Mouse (Mus musculus) midbrain, embryonic 15.5 days (tissue): ENCODE results near the gene Acad12. TPM values are rescaled to one million over a fixed set of nuclear protein-coding genes. Genes with fewer than 3 reads are reported as not detected.

Source experiments
- ATAC-seq: fragments of 200-750 bp; cut with Nextera tagmentation; replicated peaks from 2 replicates; pipeline ENCODE4 v1.8.0; 2017; ENCODE audit warnings: moderate TSS enrichment
- H3K27ac ChIP-seq: fragments of 300-500 bp; sonication (generic); 2 replicates; pipeline ENCODE4 v1.5.1; 2015; ENCODE audit warnings: mild to moderate bottlenecking, inconsistent platforms
- H3K27me3 ChIP-seq: fragments of 300-500 bp; sonication (generic); replicated peaks from 2 replicates; pipeline ENCODE4 v1.6.1; 2015; ENCODE audit warnings: inconsistent platforms
- H3K36me3 ChIP-seq: fragments of 300-500 bp; sonication (generic); replicated peaks from 2 replicates; pipeline ENCODE4 v1.6.1; 2015; ENCODE audit warnings: inconsistent platforms
- H3K4me1 ChIP-seq: fragments of 300-500 bp; sonication (generic); 2 replicates; pipeline ENCODE4 v1.6.1; 2015; ENCODE audit warnings: inconsistent platforms
- H3K4me2 ChIP-seq: fragments of 300-500 bp; sonication (generic); 2 replicates; pipeline ENCODE4 v1.6.1; 2015; ENCODE audit warnings: inconsistent platforms, mild to moderate bottlenecking, moderate library complexity
- H3K4me3 ChIP-seq: fragments of 300-500 bp; sonication (generic); 2 replicates; pipeline ENCODE4 v1.5.1; 2015; ENCODE audit warnings: mild to moderate bottlenecking, inconsistent platforms
- H3K9ac ChIP-seq: fragments of 300-500 bp; sonication (generic); 2 replicates; pipeline ENCODE4 v1.6.1; 2015; ENCODE audit warnings: mild to moderate bottlenecking, inconsistent platforms
- H3K9me3 ChIP-seq: fragments of 300-500 bp; sonication (generic); 2 replicates; pipeline ENCODE4 v1.6.1; 2016; ENCODE audit warnings: inconsistent platforms
- WGBS: fragments of 180-500 bp; shearing (Covaris S2); methylation state at CpG from one replicate; pipeline ENCODE4 v1.1.7; 2015; ENCODE audit warnings: mixed read lengths; 5-methylcytosine and 5-hydroxymethylcytosine counted together
- polyA plus RNA-seq: library from polyadenylated mRNA; unstranded; fragments of >200 nt; fragmentation: Nextera tagmentation; extraction: Ambion mirVana; gene quantifications from 2 replicates; pipeline ENCODE4 v1.2.1, GENCODE M21; 2015

Gene Acad12
- polyA plus RNA-seq, 1 experiment from 2014 or later = 1.7 TPM

GRCm38 (mm10) chr5:121592064-121592815, 26.5 kb downstream of the Acad12 start:
- H3K27ac ChIP-seq = no peak overlapping the region
- H3K36me3 ChIP-seq = no peaks in the 10 kb centered on the region
- no peak for ATAC-seq
- H3K4me3 ChIP-seq = peak overlapping the region; percentile 77
- H3K4me2 ChIP-seq = peak overlapping the region; percentile 98
- no peaks in the 10 kb centered on the region for H3K9me3 ChIP-seq
- 65% methylated on average over 11 of the region's 11 CpGs for WGBS
- H3K9ac ChIP-seq = no peak overlapping the region
- peaks cover 30% of the 10 kb centered on the region for H3K4me1 ChIP-seq
- no peaks in the 10 kb centered on the region for H3K27me3 ChIP-seq

- no peaks in the 10 kb centered on the region for H3K36me3 ChIP-seq
- WGBS = 75% methylated on average over 11 of the region's 11 CpGs
- H3K9me3 ChIP-seq = no peaks in the 10 kb centered on the region
- no peak overlapping the region for H3K9ac ChIP-seq
- H3K4me2 ChIP-seq = peak overlapping the region; percentile 98
- H3K4me3 ChIP-seq = no peak overlapping the region
- H3K27me3 ChIP-seq = no peaks in the 10 kb centered on the region
- no peak for ATAC-seq
- peaks cover 30% of the 10 kb centered on the region for H3K4me1 ChIP-seq
- no peak overlapping the region for H3K27ac ChIP-seq
Observed at GRCm38 (mm10) chr5:121591417-121592063, 27.2 kb downstream of the Acad12 start.

- H3K9ac ChIP-seq = no peak overlapping the region
- 90% methylated on average over 6 of the region's 6 CpGs for WGBS
- H3K9me3 ChIP-seq = no peaks in the 10 kb centered on the region
- no peak for ATAC-seq
- H3K4me3 ChIP-seq = no peak overlapping the region
- H3K4me1 ChIP-seq = peaks cover 30% of the 10 kb centered on the region
- H3K27me3 ChIP-seq = no peaks in the 10 kb centered on the region
- no peak overlapping the region for H3K27ac ChIP-seq
- no peak overlapping the region for H3K4me2 ChIP-seq
- no peaks in the 10 kb centered on the region for H3K36me3 ChIP-seq
Observed at GRCm38 (mm10) chr5:121589928-121590327, 28.8 kb downstream of the Acad12 start.

GRCm38 (mm10) chr5:121586400-121587039, 32.2 kb downstream of the Acad12 start:
- Histone ChIP-seq H3K4me3 (no peak overlapping the region), H3K36me3 (no peaks in the 10 kb centered on the region), H3K9ac (no peak overlapping the region), H3K27me3 (no peaks in the 10 kb centered on the region), H3K9me3 (no peaks in the 10 kb centered on the region), H3K4me2 (no peak overlapping the region), H3K27ac (no peak overlapping the region), H3K4me1 (no peaks in the 10 kb centered on the region)
- 76% methylated on average over 6 of the region's 6 CpGs for WGBS
- ATAC-seq = no peak

GRCm38 (mm10) chr5:121585699-121586098, 33.0 kb downstream of the Acad12 start:
- no peaks in the 10 kb centered on the region for H3K36me3 ChIP-seq
- H3K9me3 ChIP-seq = no peaks in the 10 kb centered on the region
- 88% methylated on average over 5 of the region's 5 CpGs for WGBS
- H3K27ac ChIP-seq = no peak overlapping the region
- H3K4me2 ChIP-seq = no peak overlapping the region
- no peak overlapping the region for H3K9ac ChIP-seq
- ATAC-seq = no peak
- no peak overlapping the region for H3K4me3 ChIP-seq
- H3K27me3 ChIP-seq = no peaks in the 10 kb centered on the region
- H3K4me1 ChIP-seq = no peaks in the 10 kb centered on the region

GRCm38 (mm10) chr5:121585005-121585404, 33.7 kb downstream of the Acad12 start:
- H3K27me3 ChIP-seq = no peaks in the 10 kb centered on the region
- WGBS = 95% methylated on average over 10 of the region's 10 CpGs
- no peak overlapping the region for H3K27ac ChIP-seq
- H3K36me3 ChIP-seq = peaks cover 2% of the 10 kb centered on the region; the same call in 1 of the 2 replicates
- H3K4me2 ChIP-seq = no peak overlapping the region
- ATAC-seq = no peak
- no peaks in the 10 kb centered on the region for H3K9me3 ChIP-seq
- no peak overlapping the region for H3K4me3 ChIP-seq
- H3K4me1 ChIP-seq = no peaks in the 10 kb centered on the region
- H3K9ac ChIP-seq = no peak overlapping the region

GRCm38 (mm10) chr5:121583765-121584501, 34.8 kb downstream of the Acad12 start:
- Histone ChIP-seq H3K27ac (no peak overlapping the region), H3K4me2 (no peak overlapping the region), H3K4me3 (no peak overlapping the region), H3K36me3 (peaks cover 12% of the 10 kb centered on the region; the same call in 1 of the 2 replicates), H3K4me1 (no peaks in the 10 kb centered on the region), H3K27me3 (no peaks in the 10 kb centered on the region), H3K9ac (no peak overlapping the region), H3K9me3 (no peaks in the 10 kb centered on the region)
- WGBS = 58% methylated on average over 12 of the region's 12 CpGs
- ATAC-seq = no peak

GRCm38 (mm10) chr5:121581945-121582344, 36.8 kb downstream of the Acad12 start:
- H3K4me1 ChIP-seq = no peaks in the 10 kb centered on the region
- no peak overlapping the region for H3K4me2 ChIP-seq
- no peaks in the 10 kb centered on the region for H3K9me3 ChIP-seq
- no peak overlapping the region for H3K27ac ChIP-seq
- no peak overlapping the region for H3K4me3 ChIP-seq
- H3K27me3 ChIP-seq = no peaks in the 10 kb centered on the region
- ATAC-seq = no peak
- no peak overlapping the region for H3K9ac ChIP-seq
- H3K36me3 ChIP-seq = peaks cover 12% of the 10 kb centered on the region; the same call in 1 of the 2 replicates
- 94% methylated on average over 8 of the region's 8 CpGs for WGBS

GRCm38 (mm10) chr5:121576927-121577488, 41.7 kb downstream of the Acad12 start:
- Histone ChIP-seq H3K4me3 (no peak overlapping the region), H3K4me2 (no peak overlapping the region), H3K9ac (no peak overlapping the region), H3K36me3 (peaks cover 16% of the 10 kb centered on the region; the same call in 1 of the 2 replicates), H3K9me3 (no peaks in the 10 kb centered on the region), H3K27me3 (no peaks in the 10 kb centered on the region), H3K4me1 (no peaks in the 10 kb centered on the region), H3K27ac (no peak overlapping the region)
- no peak for ATAC-seq
- 88% methylated on average over 11 of the region's 11 CpGs for WGBS

- Histone ChIP-seq H3K27me3 (no peaks in the 10 kb centered on the region), H3K9me3 (no peaks in the 10 kb centered on the region), H3K27ac (no peak overlapping the region), H3K4me3 (no peak overlapping the region), H3K36me3 (peaks cover 16% of the 10 kb centered on the region; the same call in 1 of the 2 replicates), H3K4me1 (no peaks in the 10 kb centered on the region), H3K4me2 (no peak overlapping the region), H3K9ac (no peak overlapping the region)
- ATAC-seq = no peak
- WGBS = 92% methylated on average over 11 of the region's 11 CpGs
Observed at GRCm38 (mm10) chr5:121575867-121576266, 42.9 kb downstream of the Acad12 start.

GRCm38 (mm10) chr5:121574145-121574544, 44.6 kb downstream of the Acad12 start:
- Histone ChIP-seq H3K27ac (no peak overlapping the region), H3K9ac (no peak overlapping the region), H3K36me3 (peaks cover 6% of the 10 kb centered on the region; the same call in 1 of the 2 replicates), H3K4me3 (no peak overlapping the region), H3K4me2 (no peak overlapping the region), H3K9me3 (no peaks in the 10 kb centered on the region), H3K4me1 (no peaks in the 10 kb centered on the region), H3K27me3 (no peaks in the 10 kb centered on the region)
- 88% methylated on average over 13 of the region's 13 CpGs for WGBS
- ATAC-seq = no peak

GRCm38 (mm10) chr5:121570787-121571186, 48.0 kb downstream of the Acad12 start:
- Histone ChIP-seq H3K4me3 (no peak overlapping the region), H3K36me3 (peaks cover 4% of the 10 kb centered on the region; the same call in 1 of the 2 replicates), H3K9ac (no peak overlapping the region), H3K9me3 (no peaks in the 10 kb centered on the region), H3K4me1 (no peaks in the 10 kb centered on the region), H3K27me3 (no peaks in the 10 kb centered on the region), H3K4me2 (no peak overlapping the region), H3K27ac (no peak overlapping the region)
- 73% methylated on average over 1 of the region's 1 CpGs for WGBS
- no peak for ATAC-seq
